Mouse (Mus musculus) G1E (cell line): ENCODE measurements at regions not wholly inside any gene's neighbourhood (a gene's known extent, or its start where the extent isn't known, plus 50 kb on each side); places are given as distances from the start of the nearest gene placed in this dataset.

ENCODE experiments used
- CTCF ChIP-seq: IDR thresholded peaks from 2 replicates; pipeline ENCODE4 v1.5.1; 2012; ENCODE audit warnings: low read depth, low read length, inconsistent platforms, mixed read lengths
- GATA1 ChIP-seq: IDR thresholded peaks from 2 replicates; pipeline ENCODE4 v1.6.1; 2012; ENCODE audit warnings: borderline replicate concordance, low read length, inconsistent platforms, mixed read lengths

DNA sequence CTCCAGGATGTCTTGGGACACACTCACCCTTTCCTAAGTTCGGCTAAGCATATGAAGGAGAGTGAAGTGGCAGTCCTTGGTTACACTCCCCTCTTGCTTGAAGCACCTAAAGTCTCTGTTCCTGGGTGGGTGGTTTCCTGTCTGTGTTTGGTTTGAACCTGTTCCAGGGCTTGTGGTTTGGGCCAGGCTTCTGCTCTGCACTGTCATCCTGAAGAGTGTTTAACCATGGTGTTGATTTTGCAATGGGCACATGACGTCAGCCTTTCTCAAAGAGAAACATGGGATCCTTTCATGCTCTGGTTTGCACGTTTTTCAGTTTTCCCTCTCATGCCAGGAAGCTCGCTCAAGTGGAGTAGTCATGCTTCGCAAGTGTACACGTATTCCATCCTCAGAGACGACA is 119.8 kb downstream of the Btc start:
- TF ChIP-seq CTCF (no peak), GATA1 (no peak)
